Mouse (Mus musculus) activated CD4-positive, CD25-positive, alpha-beta regulatory T cell, adult 4 months (primary cell): ENCODE measurements around the gene D13Ertd608e. TPM values are rescaled to one million over a fixed set of nuclear protein-coding genes. Genes with fewer than 3 reads are reported as not detected.

Experiments
- polyA plus RNA-seq, 2 experiments: library from polyadenylated mRNA; unstranded; fragments of 100-300 nt; shearing (Covaris generic); gene quantifications; one replicate each; pipeline ENCODE4 v1.2.1; 2017

Gene D13Ertd608e
- polyA plus RNA-seq, 2 experiments from 2014 or later = not detected

Other genes with a start within 250 kb of the D13Ertd608e start
- under 1 TPM in 1 of 2 experiments, not detected in 1; 0.26 TPM for gene Ccl28, start 212.2 kb upstream of the D13Ertd608e start, polyA plus RNA-seq
- gene Hmgcs1, start 145.6 kb upstream of the D13Ertd608e start, polyA plus RNA-seq = 10 to 100 TPM; 51.0 to 58.3 TPM
- 1 to 10 TPM in 1 of 2 experiments, under 1 TPM in 1; 0.62 to 1.1 TPM for gene Nim1k, start 80.1 kb upstream of the D13Ertd608e start, polyA plus RNA-seq
- gene Zfp131, start 45.1 kb upstream of the D13Ertd608e start, polyA plus RNA-seq = 10 to 100 TPM; 18.8 to 22.1 TPM
- not detected for gene AF067063, start 5.8 kb upstream of the D13Ertd608e start, polyA plus RNA-seq
- gene Tcstv1, start 58.8 kb downstream of the D13Ertd608e start, polyA plus RNA-seq = not detected
- gene Gm21761, start 93.3 kb downstream of the D13Ertd608e start, polyA plus RNA-seq = not detected
- not detected for gene B020031M17Rik, start 114.8 kb downstream of the D13Ertd608e start, polyA plus RNA-seq
- gene Gm36079, start 191.0 kb downstream of the D13Ertd608e start, polyA plus RNA-seq = not detected
- gene Gm21188, start 216.2 kb downstream of the D13Ertd608e start, polyA plus RNA-seq = 1 to 10 TPM in 1 of 2 experiments, not detected in 1; 1.6 TPM